Mouse (Mus musculus) midbrain, embryonic 14.5 days (tissue): ENCODE data around the gene Gm20388. TPM values are rescaled to one million over a fixed set of nuclear protein-coding genes. Genes with fewer than 3 reads are reported as not detected.
A peak's percentile ranks its signal among the peaks of the same experiment; 100 is the strongest.

Experiments used
- ATAC-seq: fragments of 200-750 bp; cut with Nextera tagmentation; 2 replicates; pipeline ENCODE4 v1.8.0; 2017; ENCODE audit warnings: moderate number of reproducible peaks, moderate library complexity; ENCODE audit not compliant: low FRiP score, low TSS enrichment
- DNase-seq: peaks from one replicate; pipeline ENCODE4 v3.0.0-alpha.2; 2015
- H3K27ac ChIP-seq: fragments of 300-500 bp; sonication (generic); replicated peaks from 2 replicates; pipeline ENCODE4 v1.5.1; 2014; ENCODE audit warnings: mild to moderate bottlenecking, low read depth, low read length, moderate library complexity
- H3K27me3 ChIP-seq: fragments of 300-500 bp; sonication (generic); 2 replicates; pipeline ENCODE4 v1.6.1; 2014; ENCODE audit warnings: low read length, control low read depth, mixed read lengths; ENCODE audit not compliant: control insufficient read depth, insufficient read depth
- H3K36me3 ChIP-seq: fragments of 300-500 bp; sonication (generic); 2 replicates; pipeline ENCODE4 v1.6.1; 2014; ENCODE audit warnings: low read length, control low read depth; ENCODE audit not compliant: control insufficient read depth, insufficient read depth
- H3K4me1 ChIP-seq: fragments of 300-500 bp; sonication (generic); 2 replicates; pipeline ENCODE4 v1.6.1; 2014; ENCODE audit warnings: mild to moderate bottlenecking, antibody characterized with exemption, low read length, control low read depth; ENCODE audit not compliant: control insufficient read depth, insufficient read depth
- H3K4me2 ChIP-seq: fragments of 300-500 bp; sonication (generic); 2 replicates; pipeline ENCODE4 v1.6.1; 2014; ENCODE audit warnings: mild to moderate bottlenecking, low read length, moderate library complexity
- H3K4me3 ChIP-seq: fragments of 300-500 bp; sonication (generic); replicated peaks from 2 replicates; pipeline ENCODE4 v1.5.1; 2014; ENCODE audit warnings: low read depth, low read length
- H3K9ac ChIP-seq: fragments of 300-500 bp; sonication (generic); replicated peaks from 2 replicates; pipeline ENCODE4 v1.6.1; 2014; ENCODE audit warnings: mild to moderate bottlenecking, low read length, moderate library complexity
- H3K9me3 ChIP-seq: fragments of 300-500 bp; sonication (generic); 2 replicates; pipeline ENCODE4 v1.6.1; 2016; ENCODE audit warnings: low read length, control low read depth, mixed read lengths; ENCODE audit not compliant: control insufficient read depth
- WGBS: fragments of 180-500 bp; shearing (Covaris S2); extraction: QIAGEN DNeasy Blood & Tissue Kit; methylation state at CpG from one replicate; pipeline ENCODE4 v1.1.7; 2014; 5-methylcytosine and 5-hydroxymethylcytosine counted together
- polyA plus RNA-seq: library from polyadenylated mRNA; unstranded; fragments of >200 nt; fragmentation: Nextera tagmentation; extraction: Ambion mirVana; gene quantifications from 2 replicates; pipeline ENCODE4 v1.2.1, GENCODE M21; 2014

The Gm20388 gene
- polyA plus RNA-seq, 1 experiment from 2014 or later: 4.1 TPM

DNA sequence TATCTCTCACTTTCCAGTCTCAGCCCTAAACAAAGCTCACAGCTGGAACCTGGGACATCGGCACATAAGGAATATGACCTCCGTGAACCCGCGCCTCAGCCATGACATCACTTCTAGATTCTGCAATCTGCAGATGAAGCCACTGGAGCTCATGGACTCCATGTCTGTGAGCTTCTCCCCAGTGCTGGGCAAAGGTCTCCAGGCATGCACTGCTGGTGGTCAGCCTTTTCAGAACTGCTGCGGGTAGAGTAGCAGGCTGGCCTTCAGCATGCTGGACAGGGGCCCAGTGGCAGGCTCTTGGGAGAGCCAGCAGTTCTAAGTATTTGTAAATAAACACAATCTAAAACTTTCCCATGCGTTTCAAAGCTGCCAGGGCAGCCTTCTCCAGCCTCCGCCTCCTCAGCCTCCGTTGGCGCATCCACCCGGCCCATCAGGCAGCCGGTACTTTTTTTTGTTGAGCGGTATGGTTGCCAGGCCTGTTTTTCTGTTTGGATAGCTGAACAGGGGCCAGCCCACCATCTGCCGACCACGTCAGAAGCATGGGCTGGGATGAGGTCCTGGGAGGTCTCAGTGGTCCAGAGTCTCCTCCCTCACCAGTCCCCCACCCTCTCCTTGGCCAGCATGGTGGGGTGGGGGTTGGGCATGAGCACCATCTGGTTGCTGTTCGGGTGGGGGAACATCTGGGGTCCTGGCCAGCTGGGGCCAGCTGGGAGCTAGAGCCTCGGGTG, 2729.0 kb downstream of the Gm20388 start:
- H3K27me3 ChIP-seq: no peaks in the 10 kb centered on the region
- peaks cover 3% of the 10 kb centered on the region; the same call in 1 of the 2 replicates for H3K4me1 ChIP-seq
- 44% methylated on average over 16 of the region's 16 CpGs for WGBS
- DNase-seq (peak; percentile 56), ATAC-seq (peak; percentile 62; the same call in 1 of the 2 replicates)
- H3K36me3 ChIP-seq: peaks cover 54% of the 10 kb centered on the region
- H3K9ac ChIP-seq: no peak overlapping the region
- no peak overlapping the region for H3K4me3 ChIP-seq
- no peak overlapping the region for H3K4me2 ChIP-seq
- peak overlapping the region; percentile 32; the same call in 1 of the 2 replicates for H3K27ac ChIP-seq
- H3K9me3 ChIP-seq: no peaks in the 10 kb centered on the region

DNA sequence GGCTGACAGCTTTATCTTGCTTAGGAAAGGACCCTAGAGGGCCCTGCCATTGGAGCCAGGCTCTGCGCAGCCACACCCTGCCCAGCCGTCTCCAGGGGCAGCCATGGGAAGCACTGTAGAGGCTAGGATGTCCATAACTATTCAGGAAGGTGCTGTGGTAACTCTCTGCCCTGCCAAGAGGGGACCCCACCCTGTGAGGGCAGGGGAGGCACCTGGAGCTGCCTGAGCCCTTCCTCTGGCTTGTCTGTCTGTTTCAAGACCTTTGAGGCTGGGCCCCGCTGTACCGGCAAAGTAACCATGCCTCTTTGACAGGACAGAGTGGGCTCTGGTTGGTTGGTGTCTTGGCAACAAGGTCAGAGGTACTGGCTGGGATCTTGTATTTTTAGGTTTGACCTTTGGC, 2730.2 kb downstream of the Gm20388 start:
- no peak overlapping the region for H3K27ac ChIP-seq
- no peak for DNase-seq

GRCm38 (mm10) chr8:122641406-122641805, 2730.8 kb downstream of the Gm20388 start:
- 83% methylated on average over 15 of the region's 15 CpGs for WGBS
- no peak for DNase-seq
- Histone ChIP-seq H3K9ac (no peak overlapping the region), H3K36me3 (peaks cover 58% of the 10 kb centered on the region), H3K27me3 (no peaks in the 10 kb centered on the region), H3K4me2 (no peak overlapping the region), H3K9me3 (no peaks in the 10 kb centered on the region), H3K27ac (no peak overlapping the region), H3K4me3 (no peak overlapping the region), H3K4me1 (peaks cover 3% of the 10 kb centered on the region; the same call in 1 of the 2 replicates)
- ATAC-seq: no peak

More for the DNA sequence above, 2730.2 kb downstream of the Gm20388 start:
- no peak overlapping the region for H3K4me3 ChIP-seq
- no peak overlapping the region for H3K9ac ChIP-seq
- H3K9me3 ChIP-seq: no peaks in the 10 kb centered on the region
- H3K36me3 ChIP-seq: peaks cover 53% of the 10 kb centered on the region
- no peaks in the 10 kb centered on the region for H3K27me3 ChIP-seq
- WGBS: 83% methylated on average over 4 of the region's 4 CpGs
- peaks cover 3% of the 10 kb centered on the region; the same call in 1 of the 2 replicates for H3K4me1 ChIP-seq
- H3K4me2 ChIP-seq: no peak overlapping the region
- ATAC-seq: no peak

GRCm38 (mm10) chr8:122642071-122642470, 2731.4 kb downstream of the Gm20388 start:
- H3K4me3 ChIP-seq: no peak overlapping the region
- no peaks in the 10 kb centered on the region for H3K9me3 ChIP-seq
- DNase-seq (no peak), ATAC-seq (no peak)
- peaks cover 62% of the 10 kb centered on the region for H3K36me3 ChIP-seq
- peaks cover 3% of the 10 kb centered on the region; the same call in 1 of the 2 replicates for H3K4me1 ChIP-seq
- no peak overlapping the region for H3K9ac ChIP-seq
- WGBS: 81% methylated on average over 9 of the region's 9 CpGs
- H3K27ac ChIP-seq: no peak overlapping the region
- H3K27me3 ChIP-seq: no peaks in the 10 kb centered on the region
- no peak overlapping the region for H3K4me2 ChIP-seq

DNA sequence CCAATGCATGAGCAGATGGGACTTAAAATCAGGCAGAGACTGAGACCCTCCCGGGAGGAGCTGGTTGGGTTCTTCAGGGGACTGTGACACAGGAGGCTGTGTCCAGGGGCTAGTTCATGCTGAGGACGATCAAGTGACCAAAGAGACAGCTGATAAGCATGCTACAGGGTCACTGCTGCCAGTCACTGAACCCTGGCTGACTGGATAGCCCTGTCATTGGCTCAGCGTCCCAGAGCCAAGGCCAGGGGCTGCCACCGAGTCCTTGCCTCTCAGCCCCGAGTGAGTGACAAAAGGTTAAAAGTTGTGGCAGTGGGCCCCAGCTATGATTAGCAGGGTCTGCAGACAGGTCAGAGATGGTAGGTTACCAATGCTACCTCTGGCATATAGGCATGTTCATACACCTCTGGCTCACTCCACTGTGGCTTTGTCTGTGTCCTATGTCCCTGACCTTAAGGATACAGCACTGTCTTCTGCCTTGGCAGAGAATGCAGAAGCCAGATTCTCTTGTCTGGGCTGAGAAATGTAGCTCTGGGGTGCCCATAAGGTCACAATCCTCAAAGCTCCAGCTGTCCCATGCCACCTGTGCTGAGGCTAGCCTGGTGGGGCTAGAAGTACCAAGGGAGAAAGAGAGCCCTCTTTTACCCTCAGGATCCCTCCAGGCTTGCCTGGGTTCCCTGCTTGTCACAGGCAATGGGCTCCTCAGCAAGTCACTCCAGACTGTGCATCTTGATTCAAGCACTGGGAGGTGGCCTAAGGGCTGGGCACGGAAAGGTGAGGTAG, 2733.7 kb downstream of the Gm20388 start:
- Histone ChIP-seq H3K4me1 (no peaks in the 10 kb centered on the region; the same call in 1 of the 2 replicates), H3K36me3 (peaks cover 66% of the 10 kb centered on the region), H3K27me3 (no peaks in the 10 kb centered on the region), H3K4me3 (no peak overlapping the region), H3K9me3 (no peaks in the 10 kb centered on the region), H3K27ac (no peak overlapping the region), H3K4me2 (no peak overlapping the region), H3K9ac (no peak overlapping the region)
- no peak for ATAC-seq
- DNase-seq: no peak
- WGBS: 78% methylated on average over 6 of the region's 6 CpGs

- 90% methylated on average over 16 of the region's 16 CpGs for WGBS
- DNase-seq: no peak
- H3K36me3 ChIP-seq: peaks cover 68% of the 10 kb centered on the region
- H3K4me1 ChIP-seq: 0 out of 2 replicates have a peak, but pooled peaks cover under 1% of the 10 kb centered on the region
- H3K27me3 ChIP-seq: no peaks in the 10 kb centered on the region
- H3K4me2 ChIP-seq: no peak overlapping the region
- H3K9ac ChIP-seq: no peak overlapping the region
- no peak overlapping the region for H3K27ac ChIP-seq
- no peak for ATAC-seq
- no peak overlapping the region for H3K4me3 ChIP-seq
- H3K9me3 ChIP-seq: no peaks in the 10 kb centered on the region
Observed at GRCm38 (mm10) chr8:122646337-122646736, 2735.7 kb downstream of the Gm20388 start.

DNA sequence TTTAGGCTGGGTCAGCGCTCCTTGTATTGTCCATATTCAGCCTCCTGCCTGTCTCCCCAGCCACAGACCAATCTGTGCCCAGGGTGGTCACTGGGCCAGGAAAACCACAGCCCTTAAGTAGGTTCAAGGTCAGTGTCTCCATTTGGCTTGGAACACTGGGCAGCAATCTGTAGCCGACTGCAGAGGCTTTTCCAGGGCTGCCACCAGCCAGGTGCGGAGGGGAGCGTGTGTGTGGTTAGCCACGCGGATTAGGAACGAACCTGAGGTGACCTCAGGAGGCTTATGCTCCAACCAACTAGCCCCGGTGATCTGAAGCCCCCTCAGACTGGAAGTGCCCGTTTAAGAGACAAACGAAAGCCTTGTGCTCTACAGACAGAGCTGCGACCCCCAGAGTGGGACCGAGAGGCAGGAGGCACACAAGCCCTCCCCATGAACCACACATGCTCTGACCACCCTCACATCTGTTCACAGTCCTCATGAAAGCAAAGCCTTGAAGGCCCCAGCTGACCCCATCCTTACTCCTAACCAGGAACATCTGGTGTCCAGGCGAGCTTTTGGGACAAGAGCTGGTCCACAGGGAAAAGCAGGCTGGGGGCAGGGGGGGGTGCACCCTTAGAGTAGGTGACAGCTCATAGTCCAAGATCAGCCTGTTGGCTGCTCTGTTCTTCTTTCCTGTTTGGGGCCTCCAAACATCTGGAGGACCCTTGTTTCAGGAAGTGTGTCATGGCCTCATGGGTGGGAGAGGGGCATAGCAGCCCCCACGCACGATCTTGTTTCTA, 2737.7 kb downstream of the Gm20388 start:
- Histone ChIP-seq H3K9ac (no peak overlapping the region), H3K27ac (no peak overlapping the region), H3K36me3 (peaks cover 53% of the 10 kb centered on the region), H3K4me3 (no peak overlapping the region), H3K27me3 (no peaks in the 10 kb centered on the region), H3K4me2 (no peak overlapping the region), H3K4me1 (0 out of 2 replicates have a peak, but pooled peaks cover 6% of the 10 kb centered on the region), H3K9me3 (no peaks in the 10 kb centered on the region)
- DNase-seq (no peak), ATAC-seq (no peak)
- WGBS: 82% methylated on average over 15 of the region's 15 CpGs

DNA sequence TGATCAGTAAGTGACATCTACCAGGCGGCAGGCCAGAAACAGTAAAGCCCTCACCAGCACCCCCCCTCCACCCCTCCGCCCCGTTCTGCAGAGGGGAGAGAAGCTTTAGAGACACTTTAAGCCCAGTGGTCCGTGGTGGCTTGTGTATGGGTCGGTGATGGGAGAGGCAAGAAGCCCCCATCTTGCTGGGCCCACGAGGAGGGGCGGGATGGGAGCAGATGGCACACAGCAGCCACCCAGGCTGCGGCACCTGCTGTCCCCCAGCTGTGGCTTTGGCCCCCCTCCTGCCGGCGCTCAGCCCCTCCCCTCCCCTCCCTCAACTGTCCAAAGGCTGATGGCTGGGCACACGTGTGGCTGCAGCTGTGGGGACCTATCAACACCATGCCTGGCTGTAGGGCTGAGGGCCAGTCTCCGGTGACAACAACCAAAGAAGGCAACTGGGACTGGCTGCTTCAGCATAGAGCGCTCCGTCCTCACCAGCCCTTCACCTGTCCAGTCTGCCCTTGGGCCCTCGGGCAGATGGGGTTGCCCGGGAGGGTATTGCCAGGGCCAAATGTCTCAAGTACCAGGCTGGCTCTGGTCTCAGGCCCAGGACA, 2740.8 kb downstream of the Gm20388 start:
- Histone ChIP-seq H3K4me2 (no peak overlapping the region), H3K9me3 (no peaks in the 10 kb centered on the region), H3K9ac (no peak overlapping the region; the same call in 1 of the 2 replicates), H3K27me3 (no peaks in the 10 kb centered on the region), H3K4me1 (0 out of 2 replicates have a peak, but pooled peaks cover 6% of the 10 kb centered on the region), H3K36me3 (peaks cover 35% of the 10 kb centered on the region), H3K4me3 (no peak overlapping the region), H3K27ac (no peak overlapping the region)
- no peak for ATAC-seq
- DNase-seq: no peak
- WGBS: 56% methylated on average over 16 of the region's 16 CpGs
